20 mouse cellular contexts compared by ENCODE assay signal in the genomic region with DNA sequence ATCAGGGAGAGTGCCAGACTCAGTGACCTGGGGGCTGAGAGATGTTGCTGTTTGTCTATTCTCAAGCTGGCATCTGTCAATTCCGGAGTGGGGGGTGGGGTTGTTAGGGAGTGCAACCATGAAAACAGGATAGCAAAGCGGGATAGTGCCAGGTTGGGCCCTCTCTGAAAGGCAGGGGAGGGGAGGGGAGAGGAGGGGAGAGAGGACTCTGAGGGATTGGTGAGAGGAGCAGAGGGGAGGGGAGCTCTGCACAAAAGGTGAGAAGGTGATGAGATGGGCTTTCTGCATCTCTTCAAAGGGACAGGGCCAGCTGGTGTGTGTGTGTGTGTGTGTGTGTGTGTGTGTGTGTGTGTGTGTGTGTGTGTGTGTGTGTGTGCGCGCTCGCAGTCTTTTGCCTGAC.
"Had no signal": no experiment of that assay in that cellular context is flagged by ENCODE, and none has a peak within 500 bp of the region (broad histone marks: within the 10 kb centered on the region; RNA-seq: fewer than 3 reads in every experiment).

No protein-coding gene starts in this region.

- DNase-seq: kidney, adult 18-20 months; kidney, postnatal 10 days; kidney, postnatal 36 days; layer of hippocampus, postnatal 36 days; liver, embryonic 13.5 days; lung, adult 2 months; lung, postnatal 14 days; lung, postnatal 4 days; right cerebral cortex, adult 18-20 months; right cerebral cortex, postnatal 14 days; right cerebral cortex, postnatal 4 days; thymus, adult 2 months; thymus, postnatal 14 days; thymus, postnatal 4 days had no signal

- H3K9ac ChIP-seq: kidney, embryonic 15.5 days; liver, embryonic 13.5 days; midbrain, embryonic 15.5 days; neural tube, embryonic 13.5 days had no signal

- H3K4me2 ChIP-seq: kidney, embryonic 15.5 days; liver, embryonic 13.5 days; midbrain, embryonic 15.5 days; neural tube, embryonic 13.5 days had no signal

- H3K4me3 ChIP-seq: kidney, embryonic 15.5 days; left cerebral cortex, adult 2 months; liver, embryonic 13.5 days; midbrain, embryonic 15.5 days; myocyte; neural tube, embryonic 13.5 days had no signal

- H3K4me1 ChIP-seq: kidney, embryonic 15.5 days; liver, embryonic 13.5 days; midbrain, embryonic 15.5 days; neural tube, embryonic 13.5 days had no signal

- H3K9me3 ChIP-seq: kidney, embryonic 15.5 days; liver, embryonic 13.5 days; midbrain, embryonic 15.5 days; neural tube, embryonic 13.5 days had no signal

- ATAC-seq: midbrain, embryonic 15.5 days had no signal

- H3K36me3 ChIP-seq: kidney, embryonic 15.5 days; liver, embryonic 13.5 days; midbrain, embryonic 15.5 days; neural tube, embryonic 13.5 days had no signal

- H3K27ac ChIP-seq: kidney, embryonic 15.5 days; left cerebral cortex, adult 2 months; liver, embryonic 13.5 days; midbrain, embryonic 15.5 days; neural tube, embryonic 13.5 days; stomach, postnatal 0 days had no signal

- H3K27me3 ChIP-seq: kidney, embryonic 15.5 days; liver, embryonic 13.5 days; midbrain, embryonic 15.5 days; neural tube, embryonic 13.5 days had no signal
